ENCODE assay signal across 19 mouse cellular contexts in the genomic region with DNA sequence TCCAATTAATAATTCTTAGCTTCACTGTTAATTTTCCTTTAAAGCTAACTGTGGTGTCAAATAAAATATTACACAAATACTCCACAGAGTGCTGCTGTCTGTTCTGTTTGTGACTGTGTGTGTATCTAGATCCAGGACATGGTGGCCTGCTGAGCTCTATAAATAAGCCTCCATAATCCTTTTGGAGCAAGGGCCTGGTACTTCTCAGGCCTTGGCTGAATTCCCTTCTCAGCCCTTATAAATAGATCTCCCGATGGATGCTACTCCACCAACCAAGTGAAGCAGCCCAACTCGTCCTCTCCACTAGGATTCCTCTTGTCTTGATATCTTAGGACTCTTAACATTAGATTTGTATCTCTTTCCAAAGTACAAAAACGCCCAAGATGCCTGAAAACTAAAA. TPM values are rescaled to one million over a fixed set of nuclear protein-coding genes. Genes with fewer than 3 reads are reported as not detected.
DNase-seq lines count a peak whose midpoint lies in the region; ATAC-seq and TF ChIP-seq lines count a peak whose summit lies in the region.
"Had no signal": no experiment of that assay in that cellular context is flagged by ENCODE, and none has a peak within 500 bp of the region (broad histone marks: within the 10 kb centered on the region; RNA-seq: fewer than 3 reads in every experiment).

No protein-coding gene starts in this region.

- no peaks in the 10 kb centered on the region for H3K27me3 ChIP-seq in hindbrain, postnatal 0 days (ENCODE audit: insufficient read depth, low read length)
- no peaks in the 10 kb centered on the region for H3K27me3 ChIP-seq in hindbrain, embryonic 13.5 days
- H3K27me3 ChIP-seq in liver, embryonic 16.5 days (ENCODE audit: control insufficient read depth, insufficient read depth, low read depth, low read length): no peaks in the 10 kb centered on the region
- H3K27me3 ChIP-seq: forebrain, embryonic 13.5 days had no signal

- no peak for DNase-seq in cerebellum, postnatal 4 days (ENCODE audit: low spot score in 2 of 2)
- peak; percentile 9 for DNase-seq in hindbrain, postnatal 0 days (ENCODE audit: low spot score)
- DNase-seq in cerebellum, postnatal 25 days: peak; percentile 42 to 65
- DNase-seq in layer of hippocampus, postnatal 10 days (ENCODE audit: low spot score in 2 of 2): no peak
- no peak for DNase-seq in layer of hippocampus, postnatal 25 days (ENCODE audit: extremely low spot score in 1 of 2, low spot score in 1 of 2)
- DNase-seq: adrenal gland, adult 8-10 months; lung, adult 18-20 months; midbrain, embryonic 14.5 days; right cerebral cortex, adult 18-20 months had no signal

- no peaks in the 10 kb centered on the region for H3K36me3 ChIP-seq in hindbrain, postnatal 0 days (ENCODE audit: insufficient read depth, low read length)
- no peaks in the 10 kb centered on the region for H3K36me3 ChIP-seq in hindbrain, embryonic 13.5 days
- no peaks in the 10 kb centered on the region for H3K36me3 ChIP-seq in liver, embryonic 16.5 days (ENCODE audit: control insufficient read depth, insufficient read depth)
- H3K36me3 ChIP-seq: hindbrain, embryonic 10.5 days had no signal

- no peak overlapping the region for H3K9ac ChIP-seq in hindbrain, postnatal 0 days (replicated peaks; ENCODE audit: low read length)
- H3K9ac ChIP-seq in hindbrain, embryonic 13.5 days: no peak overlapping the region
- H3K9ac ChIP-seq in liver, embryonic 16.5 days (ENCODE audit: low read depth, low read length): no peak overlapping the region
- H3K9ac ChIP-seq: forebrain, embryonic 13.5 days had no signal

- ATAC-seq in cerebellum, adult (ENCODE audit: insufficient number of reproducible peaks, low FRiP score, low TSS enrichment): peak; percentile 89
- ATAC-seq in hindbrain, postnatal 0 days: no peak
- ATAC-seq in hindbrain, embryonic 13.5 days (ENCODE audit: low FRiP score): no peak
- no peak for ATAC-seq in liver, embryonic 16.5 days (ENCODE audit: low read depth)
- ATAC-seq: forebrain, embryonic 13.5 days had no signal

- no peaks in the 10 kb centered on the region for H3K4me1 ChIP-seq in hindbrain, postnatal 0 days (ENCODE audit: insufficient read depth, low read length)
- H3K4me1 ChIP-seq in hindbrain, embryonic 13.5 days (replicated peaks): no peaks in the 10 kb centered on the region
- no peaks in the 10 kb centered on the region; the same call in none of the 2 replicates for H3K4me1 ChIP-seq in liver, embryonic 16.5 days (ENCODE audit: control insufficient read depth, low read depth, low read length)
- H3K4me1 ChIP-seq: forebrain, embryonic 13.5 days; hindbrain, embryonic 10.5 days had no signal

- TF ChIP-seq CTCF in hindbrain, postnatal 0 days (IDR thresholded peaks at IDR 0.05; ENCODE audit: low read depth): no peak

- no peak overlapping the region for H3K27ac ChIP-seq in hindbrain, postnatal 0 days
- H3K27ac ChIP-seq in hindbrain, embryonic 13.5 days: no peak overlapping the region
- H3K27ac ChIP-seq in liver, embryonic 16.5 days (ENCODE audit: low read length): no peak overlapping the region
- H3K27ac ChIP-seq: forebrain, embryonic 13.5 days had no signal

- 55% methylated on average over 3 of the region's 3 CpGs for whole genome bisulfite sequencing in hindbrain, postnatal 0 days
- WGBS in hindbrain, embryonic 13.5 days: 69% methylated on average over 3 of the region's 3 CpGs
- 42% methylated on average over 3 of the region's 3 CpGs for WGBS in liver, embryonic 16.5 days (ENCODE audit: insufficient replicate concordance)

- H3K9me3 ChIP-seq in hindbrain, postnatal 0 days (ENCODE audit: low read length): no peaks in the 10 kb centered on the region
- H3K9me3 ChIP-seq in hindbrain, embryonic 13.5 days: no peaks in the 10 kb centered on the region
- H3K9me3 ChIP-seq in liver, embryonic 16.5 days (replicated peaks; ENCODE audit: control insufficient read depth, low read length): no peaks in the 10 kb centered on the region
- H3K9me3 ChIP-seq: forebrain, embryonic 13.5 days; hindbrain, embryonic 10.5 days had no signal

- no peak overlapping the region for H3K4me3 ChIP-seq in hindbrain, postnatal 0 days (ENCODE audit: low read length)
- H3K4me3 ChIP-seq in hindbrain, embryonic 13.5 days: no peak overlapping the region
- no peak overlapping the region for H3K4me3 ChIP-seq in liver, embryonic 16.5 days (ENCODE audit: low read depth, low read length)

- H3K4me2 ChIP-seq in hindbrain, postnatal 0 days (ENCODE audit: low read depth, low read length): no peak overlapping the region
- H3K4me2 ChIP-seq in hindbrain, embryonic 13.5 days: no peak overlapping the region
- H3K4me2 ChIP-seq in liver, embryonic 16.5 days (ENCODE audit: low read depth, low read length): 0 out of 2 replicates have a peak overlapping the region, but pooled peaks have one; percentile 50

RNA-seq across cellular contexts. Expression of a gene that starts 1.4 kb away (rescaled TPM):
- 6.6 and 6.7 TPM in 2 replicates for total RNA-seq in hindbrain, postnatal 0 days (2014; rRNA removed)
- polyA plus RNA-seq in hindbrain, postnatal 0 days (2015; fragmentation: Nextera tagmentation; extraction: Ambion mirVana): 3.7 and 4.6 TPM in 2 replicates
- 2.9 and 3.6 TPM in 2 replicates for polyA plus RNA-seq in hindbrain, embryonic 13.5 days (2015; fragmentation: Nextera tagmentation; extraction: Ambion mirVana)
- polyA plus RNA-seq in liver, embryonic 16.5 days (2015; fragmentation: Nextera tagmentation; extraction: Ambion mirVana): 25.2 and 26.2 TPM in 2 replicates
- 10 to 100 TPM in 1 of 2 experiments, 1 to 10 TPM in 1; 9.1 to 11.5 TPM for total RNA-seq in layer of hippocampus, postnatal 10 days (2021)
- 10 to 100 TPM; 12.0 to 15.8 TPM for total RNA-seq in layer of hippocampus, postnatal 25 days (2021)

RNA-seq across cellular contexts. Expression of a gene that starts 12.5 kb away (rescaled TPM):
- total RNA-seq in hindbrain, postnatal 0 days (2014; rRNA removed): not detected in 2 replicates
- polyA plus RNA-seq in hindbrain, postnatal 0 days (2015; fragmentation: Nextera tagmentation; extraction: Ambion mirVana): not detected in 2 replicates
- polyA plus RNA-seq in hindbrain, embryonic 13.5 days (2015; fragmentation: Nextera tagmentation; extraction: Ambion mirVana): not detected in 2 replicates
- 2.2 and 2.3 TPM in 2 replicates for polyA plus RNA-seq in liver, embryonic 16.5 days (2015; fragmentation: Nextera tagmentation; extraction: Ambion mirVana)
- total RNA-seq in layer of hippocampus, postnatal 10 days (2021): not detected
- total RNA-seq in layer of hippocampus, postnatal 25 days (2021): 1 to 10 TPM in 1 of 2 experiments, not detected in 1; 1.0 TPM
- total RNA-seq: adrenal gland, adult 8-10 months; left cerebral cortex, postnatal 14 days had no signal
- polyA plus RNA-seq: forebrain, embryonic 13.5 days; hindbrain, embryonic 10.5 days; intestine, embryonic 14.5 days; kidney, embryonic 16.5 days had no signal

RNA-seq across cellular contexts. Expression of a gene that starts 14.4 kb away (rescaled TPM):
- total RNA-seq in hindbrain, postnatal 0 days (2014; rRNA removed): not detected in 2 replicates
- polyA plus RNA-seq in hindbrain, postnatal 0 days (2015; fragmentation: Nextera tagmentation; extraction: Ambion mirVana): not detected in 2 replicates
- polyA plus RNA-seq in hindbrain, embryonic 13.5 days (2015; fragmentation: Nextera tagmentation; extraction: Ambion mirVana): not detected in 2 replicates
- 3.4 and 3.8 TPM in 2 replicates for polyA plus RNA-seq in liver, embryonic 16.5 days (2015; fragmentation: Nextera tagmentation; extraction: Ambion mirVana)
- total RNA-seq in layer of hippocampus, postnatal 10 days (2021): not detected
- not detected for total RNA-seq in layer of hippocampus, postnatal 25 days (2021)
- total RNA-seq: adrenal gland, adult 8-10 months; left cerebral cortex, postnatal 14 days; megakaryocyte progenitor cell, adult 5-6 weeks had no signal
- polyA plus RNA-seq: forebrain, embryonic 13.5 days; hindbrain, embryonic 10.5 days; intestine, embryonic 14.5 days; kidney, embryonic 16.5 days; midbrain, embryonic 14.5 days; testis, adult 2 months had no signal

Comparison
In these comparisons a context has a peak if more than half of its experiments do, and no peak if none do; other contexts are left out.
1. DNase-seq: peak in hindbrain, postnatal 0 days (single experiment) and cerebellum, postnatal 25 days (2 of 2); none in cerebellum, postnatal 4 days (0 of 2), layer of hippocampus, postnatal 10 days (0 of 2) and layer of hippocampus, postnatal 25 days (0 of 2).